Mouse (Mus musculus) C2C12 (cell line): ENCODE results near the gene 9130230L23Rik.

Experiments
- CTCF ChIP-seq: IDR thresholded peaks from one replicate; pipeline ENCODE4 v1.5.1; 2011; ENCODE audit not compliant: control insufficient read depth, insufficient read depth, insufficient read length
- MAX ChIP-seq: IDR thresholded peaks from one replicate; pipeline ENCODE4 v1.6.1; 2011; ENCODE audit warnings: mild to moderate bottlenecking, control low read depth
- MYOD1 ChIP-seq: IDR thresholded peaks from one replicate; pipeline ENCODE4 v1.6.1; 2011; ENCODE audit warnings: low read depth; ENCODE audit not compliant: control insufficient read depth, insufficient read length
- MYOG ChIP-seq: IDR thresholded peaks from one replicate; pipeline ENCODE4 v1.6.1; 2011; ENCODE audit not compliant: control insufficient read depth, insufficient read length; ENCODE audit errors: extremely low read depth

DNA sequence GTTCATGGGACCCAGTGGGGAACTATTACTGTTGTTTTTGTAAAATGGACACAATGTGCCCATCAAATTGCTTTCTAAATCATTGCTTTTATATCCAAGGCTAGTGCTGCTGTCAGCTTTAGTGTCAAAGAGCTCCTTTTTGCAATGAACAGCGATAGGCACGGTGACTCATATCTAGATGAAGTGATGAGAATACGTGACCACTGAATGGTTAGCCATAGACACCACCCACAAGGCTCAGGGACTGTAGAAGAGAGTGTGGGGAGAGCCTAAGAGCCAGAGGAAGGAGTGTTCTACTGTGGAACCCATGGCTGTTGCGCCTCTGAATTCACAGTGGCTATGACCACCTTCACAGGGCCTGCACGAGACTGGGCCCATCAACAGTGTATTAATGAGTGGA is 17.7 kb downstream of the 9130230L23Rik start:
- TF ChIP-seq CTCF (no peak), MAX (no peak), MYOG (no peak), MYOD1 (no peak)
